Mouse (Mus musculus): ENCODE results near the gene Cdkn2aip. TPM values are rescaled to one million over a fixed set of nuclear protein-coding genes. Genes with fewer than 3 reads are reported as not detected.

Gene Cdkn2aip
- total and polyA plus RNA-seq, 3 experiments: 13.5 to 101 (median 14.1) TPM

- TF ChIP-seq USF2 (IDR thresholded peaks at IDR 0.05; ENCODE audit: borderline replicate concordance in 1 of 2, insufficient read depth in 1 of 2, low read depth in 1 of 2, low read length in 2 of 2): no peak
- peak; percentile 59 for TF ChIP-seq HCFC1 (IDR thresholded peaks at IDR 0.05; ENCODE audit: low read depth, low read length)
- TF ChIP-seq ZC3H11A (IDR thresholded peaks at IDR 0.05; ENCODE audit: low read depth, low read length): no peak
- no peak for TF ChIP-seq ZMIZ1 (IDR thresholded peaks at IDR 0.05; ENCODE audit: low read depth, low read length)
- peak; percentile 84 for TF ChIP-seq ELF1 (IDR thresholded peaks at IDR 0.05; ENCODE audit: low read depth, low read length)
- TF ChIP-seq ETS1 (IDR thresholded peaks at IDR 0.05; ENCODE audit: low read depth, low read length): no peak
- TF ChIP-seq NELFE (IDR thresholded peaks at IDR 0.05; ENCODE audit: low read depth, low read length): no peak
- no peak for TF ChIP-seq JUND (IDR thresholded peaks at IDR 0.05; ENCODE audit: low read depth, low read length)
- TF ChIP-seq GATA1 (IDR thresholded peaks at IDR 0.05; ENCODE audit: low read depth, low read length): no peak
- TF ChIP-seq CHD1 (IDR thresholded peaks at IDR 0.05; ENCODE audit: low read depth, low read length): no peak
- no peak for TF ChIP-seq ZKSCAN1 (IDR thresholded peaks at IDR 0.05; ENCODE audit: low read depth, low read length)
- TF ChIP-seq MYC (IDR thresholded peaks at IDR 0.05; ENCODE audit: low read depth, low read length): peak; percentile 86
- no peak for TF ChIP-seq CHD2 (IDR thresholded peaks at IDR 0.05; ENCODE audit: low read length)
- TF ChIP-seq SMC3 (IDR thresholded peaks at IDR 0.05; ENCODE audit: low read depth, low read length): peak; percentile 42
- TF ChIP-seq MAFK (IDR thresholded peaks at IDR 0.05; ENCODE audit: borderline replicate concordance, low read depth, low read length): no peak
- TF ChIP-seq SIN3A (IDR thresholded peaks at IDR 0.05; ENCODE audit: low read length): peak; percentile 86
- TF ChIP-seq GABPA (IDR thresholded peaks at IDR 0.05; ENCODE audit: low read depth, low read length): no peak
Measured at GRCm38 (mm10) chr8:47750096-47750495, 36.4 kb upstream of the Cdkn2aip start (continued).

- Histone ChIP-seq H3K4me3 (ENCODE audit: control insufficient read depth in 1 of 2, insufficient read depth in 1 of 2, low read depth in 2 of 2, low read length in 2 of 2) (peak overlapping the region; percentile 60 to 73), H3K4me1 (ENCODE audit: control insufficient read depth in 1 of 2, insufficient read depth in 2 of 2, low read length in 2 of 2) (no peaks in the 10 kb centered on the region), H3K27ac (ENCODE audit: control insufficient read depth, low read depth, low read length) (no peak overlapping the region), H3K36me3 (ENCODE audit: control insufficient read depth in 1 of 2, insufficient read depth in 2 of 2, low read length in 2 of 2) (peaks cover 0 to 5% of the 10 kb centered on the region in 2 experiments; a peak in 1 of 4 replicates), H3K79me2 (ENCODE audit: control insufficient read depth, insufficient read depth, low read length, poor library complexity) (no peaks in the 10 kb centered on the region), H3K27me3 (ENCODE audit: control insufficient read depth in 1 of 2, insufficient read depth in 2 of 2, low read length in 2 of 2) (no peaks in the 10 kb centered on the region; a peak in 1 of 4 replicates), H3K9me3 (replicated peaks; ENCODE audit: insufficient read depth, low read length) (no peaks in the 10 kb centered on the region), H3K9ac (ENCODE audit: control insufficient read depth, low read depth, low read length, poor library complexity, severe bottlenecking) (no peak overlapping the region; the same call in 1 of the 2 replicates)
- TF ChIP-seq ELF1 (IDR thresholded peaks at IDR 0.05; ENCODE audit: low read depth, low read length) (no peak), TBP (IDR thresholded peaks at IDR 0.05; ENCODE audit: low read depth, low read length) (no peak), ZC3H11A (IDR thresholded peaks at IDR 0.05; ENCODE audit: low read depth, low read length) (no peak), MAFK (IDR thresholded peaks at IDR 0.05; ENCODE audit: borderline replicate concordance, low read depth, low read length) (no peak), USF2 (IDR thresholded peaks at IDR 0.05; ENCODE audit: borderline replicate concordance in 1 of 2, insufficient read depth in 1 of 2, low read depth in 1 of 2, low read length in 2 of 2) (no peak), MAX (IDR thresholded peaks at IDR 0.05; ENCODE audit: low read length) (peak; percentile 22; the same call in 1 of the 2 replicates)
- DNase-seq (ENCODE audit: low read depth, low spot score): peak; percentile 54
Measured at GRCm38 (mm10) chr8:47749491-47749890, 35.8 kb upstream of the Cdkn2aip start.
